In genomic region chr19:20702074-20702473, GRCm38 (mm10) we compare ENCODE assay signal across 19 mouse cellular contexts. TPM values are rescaled to one million over a fixed set of nuclear protein-coding genes. Genes with fewer than 3 reads are reported as not detected.
DNase-seq lines count a peak whose midpoint lies in the region; ATAC-seq lines count a peak whose summit lies in the region.
"Had no signal": no experiment of that assay in that cellular context is flagged by ENCODE, and none has a peak within 500 bp of the region (broad histone marks: within the 10 kb centered on the region; RNA-seq: fewer than 3 reads in every experiment).

No protein-coding gene starts in this region.

- no peak overlapping the region for H3K4me2 ChIP-seq in midbrain, embryonic 16.5 days (ENCODE audit: low read length)
- no peak overlapping the region for H3K4me2 ChIP-seq in midbrain, embryonic 13.5 days (replicated peaks)
- H3K4me2 ChIP-seq: heart, embryonic 11.5 days; lung, embryonic 15.5 days had no signal

- H3K9ac ChIP-seq in midbrain, embryonic 16.5 days (ENCODE audit: low read depth, low read length), result no peak overlapping the region
- no peak overlapping the region for H3K9ac ChIP-seq in midbrain, embryonic 13.5 days (replicated peaks)
- H3K9ac ChIP-seq: liver, embryonic 14.5 days; lung, embryonic 15.5 days had no signal

- no peaks in the 10 kb centered on the region for H3K36me3 ChIP-seq in midbrain, embryonic 10.5 days
- H3K36me3 ChIP-seq in midbrain, embryonic 16.5 days (ENCODE audit: control insufficient read depth, insufficient read depth, low read length), result no peaks in the 10 kb centered on the region
- H3K36me3 ChIP-seq in midbrain, embryonic 13.5 days, result no peaks in the 10 kb centered on the region

- 50% methylated on average over 3 of the region's 3 CpGs for WGBS in midbrain, embryonic 10.5 days
- 34% methylated on average over 3 of the region's 3 CpGs for WGBS in midbrain, embryonic 16.5 days
- WGBS in midbrain, embryonic 13.5 days, result 26% methylated on average over 3 of the region's 3 CpGs

- H3K27ac ChIP-seq in midbrain, embryonic 10.5 days (replicated peaks), result 0 out of 2 replicates have a peak overlapping the region, but pooled peaks have one; percentile 23
- no peak overlapping the region for H3K27ac ChIP-seq in midbrain, embryonic 16.5 days (ENCODE audit: low read length)
- H3K27ac ChIP-seq in midbrain, embryonic 13.5 days, result no peak overlapping the region
- H3K27ac ChIP-seq: layer of hippocampus, adult 2 months; liver, embryonic 14.5 days; lung, embryonic 15.5 days had no signal

- H3K4me3 ChIP-seq in midbrain, embryonic 10.5 days, result no peak overlapping the region
- no peak overlapping the region for H3K4me3 ChIP-seq in midbrain, embryonic 16.5 days (ENCODE audit: low read depth, low read length)
- H3K4me3 ChIP-seq in midbrain, embryonic 13.5 days (replicated peaks), result no peak overlapping the region
- H3K4me3 ChIP-seq: layer of hippocampus, adult 2 months; lung, embryonic 15.5 days; myocyte had no signal

- peak; percentile 16 for DNase-seq in midbrain, embryonic 10.5 days (ENCODE audit: low spot score)
- peak; percentile 27 for DNase-seq in embryo, embryonic 10 days (ENCODE audit: low spot score)
- DNase-seq in embryo, embryonic 9.5 days (ENCODE audit: extremely low spot score), result peak; percentile 15
- DNase-seq in adrenal gland, adult 2 months, result no peak
- DNase-seq: cerebellum, adult 8-10 months; heart, postnatal 10 days; kidney, adult 2 months; kidney, postnatal 14 days; right cerebral cortex, adult 18-20 months; thymus, postnatal 25 days had no signal

- peaks cover 10% of the 10 kb centered on the region for H3K4me1 ChIP-seq in midbrain, embryonic 10.5 days
- no peaks in the 10 kb centered on the region for H3K4me1 ChIP-seq in midbrain, embryonic 16.5 days (ENCODE audit: control insufficient read depth, insufficient read depth, low read length)
- no peaks in the 10 kb centered on the region for H3K4me1 ChIP-seq in midbrain, embryonic 13.5 days (replicated peaks)
- H3K4me1 ChIP-seq: lung, embryonic 15.5 days had no signal

- H3K27me3 ChIP-seq in midbrain, embryonic 10.5 days (ENCODE audit: low read depth, poor library complexity, severe bottlenecking), result no peaks in the 10 kb centered on the region
- H3K27me3 ChIP-seq in midbrain, embryonic 16.5 days (ENCODE audit: control insufficient read depth, insufficient read depth, low read depth, low read length), result no peaks in the 10 kb centered on the region
- H3K27me3 ChIP-seq in midbrain, embryonic 13.5 days, result no peaks in the 10 kb centered on the region
- H3K27me3 ChIP-seq: lung, embryonic 15.5 days had no signal

- no peak for ATAC-seq in midbrain, embryonic 16.5 days
- peak; percentile 37; the same call in 1 of the 2 replicates for ATAC-seq in midbrain, embryonic 13.5 days
- no peak for ATAC-seq in monocyte, adult 5-6 weeks (replicated peaks; ENCODE audit: insufficient number of reproducible peaks, low FRiP score, low TSS enrichment, poor library complexity, severe bottlenecking)

- no peaks in the 10 kb centered on the region for H3K9me3 ChIP-seq in midbrain, embryonic 10.5 days (replicated peaks)
- no peaks in the 10 kb centered on the region for H3K9me3 ChIP-seq in midbrain, embryonic 16.5 days (replicated peaks; ENCODE audit: control insufficient read depth, low read length, poor library complexity, severe bottlenecking)
- H3K9me3 ChIP-seq in midbrain, embryonic 13.5 days, result no peaks in the 10 kb centered on the region
- H3K9me3 ChIP-seq: lung, embryonic 15.5 days had no signal

RNA-seq across cellular contexts. Expression of gene Aldh1a7, which starts 25.3 kb away (rescaled TPM):
- 0.47 and 2.4 TPM in 2 replicates for polyA plus RNA-seq in midbrain, embryonic 10.5 days (2016; fragmentation: Nextera tagmentation; extraction: Ambion mirVana)
- polyA plus RNA-seq in midbrain, embryonic 16.5 days (2015; fragmentation: Nextera tagmentation; extraction: Ambion mirVana), result 0.99 and 1.2 TPM in 2 replicates
- 0.12 and 0.24 TPM in 2 replicates for polyA plus RNA-seq in midbrain, embryonic 13.5 days (2015; fragmentation: Nextera tagmentation; extraction: Ambion mirVana)
- 10 to 100 TPM; 13.2 to 15.9 TPM for total RNA-seq in adrenal gland, adult 2 months (2021)
- polyA plus RNA-seq in adrenal gland, adult 2 months (2012; rRNA removed), result 1.6 and 2.3 TPM in 2 replicates
- total RNA-seq in monocyte, adult 5-6 weeks (2017), result not detected in 3 replicates
- polyA plus RNA-seq: C2C12, myocyte had no signal
